Mouse (Mus musculus): ENCODE measurements around the gene Pde11a. TPM values are rescaled to one million over a fixed set of nuclear protein-coding genes. Genes with fewer than 3 reads are reported as not detected.

The Pde11a gene
- polyA plus RNA-seq, 1 experiment, result not detected

DNA sequence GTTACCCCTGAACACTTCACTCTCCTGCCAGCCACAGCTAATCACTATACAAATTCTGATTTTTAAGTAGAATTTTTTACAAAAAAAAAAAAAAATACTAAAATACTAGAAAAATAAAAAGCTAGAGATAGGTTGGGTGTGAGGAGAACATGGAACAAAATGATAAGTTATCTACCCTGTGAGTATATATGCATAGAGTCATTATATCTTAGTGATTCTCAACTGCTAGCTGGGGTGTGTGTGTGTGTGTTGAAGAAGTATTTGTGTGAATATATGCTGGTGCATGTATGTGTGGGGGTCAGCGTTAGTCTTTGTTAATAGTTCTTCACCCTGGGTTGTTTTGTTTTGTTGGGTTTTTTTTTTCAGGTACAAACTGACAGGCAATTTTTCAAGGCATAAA is 69.1 kb downstream of the Pde11a start:
- no peak overlapping the region for H3K4me2 ChIP-seq (ENCODE audit: low read depth)
- no peaks in the 10 kb centered on the region for H3K27me3 ChIP-seq (ENCODE audit: control insufficient read depth, insufficient read depth, insufficient read length)
- H3K36me3 ChIP-seq (ENCODE audit: control insufficient read depth, insufficient read depth), result no peaks in the 10 kb centered on the region
- TF ChIP-seq POLR2AphosphoS2 (IDR thresholded peaks at IDR 0.05; ENCODE audit: insufficient read length, low read depth) (no peak), TCF12 (IDR thresholded peaks at IDR 0.05; ENCODE audit: insufficient read depth, poor library complexity, severe bottlenecking) (no peak), CEBPB (IDR thresholded peaks at IDR 0.05; ENCODE audit: insufficient read depth, poor library complexity, severe bottlenecking) (no peak), REST (IDR thresholded peaks at IDR 0.05; ENCODE audit: insufficient read depth, insufficient read length) (no peak), MYOD1 (IDR thresholded peaks at IDR 0.05; ENCODE audit: control insufficient read depth in 1 of 3, insufficient read length in 2 of 3, low read depth in 2 of 3) (no peak), SRF (IDR thresholded peaks at IDR 0.05; ENCODE audit: control insufficient read depth, insufficient read length, low read depth) (no peak), E2F4 (IDR thresholded peaks at IDR 0.05; ENCODE audit: insufficient read depth) (no peak), MAX (IDR thresholded peaks at IDR 0.05; ENCODE audit: low read depth) (no peak), POLR2A (IDR thresholded peaks at IDR 0.05; ENCODE audit: insufficient read length, low read depth) (no peak)
- no peaks in the 10 kb centered on the region for H3K79me2 ChIP-seq (ENCODE audit: control insufficient read depth, insufficient read depth)
- no peak overlapping the region for H3ac ChIP-seq (ENCODE audit: control insufficient read depth, insufficient read length)
- no peak overlapping the region for H3K4me3 ChIP-seq

DNA sequence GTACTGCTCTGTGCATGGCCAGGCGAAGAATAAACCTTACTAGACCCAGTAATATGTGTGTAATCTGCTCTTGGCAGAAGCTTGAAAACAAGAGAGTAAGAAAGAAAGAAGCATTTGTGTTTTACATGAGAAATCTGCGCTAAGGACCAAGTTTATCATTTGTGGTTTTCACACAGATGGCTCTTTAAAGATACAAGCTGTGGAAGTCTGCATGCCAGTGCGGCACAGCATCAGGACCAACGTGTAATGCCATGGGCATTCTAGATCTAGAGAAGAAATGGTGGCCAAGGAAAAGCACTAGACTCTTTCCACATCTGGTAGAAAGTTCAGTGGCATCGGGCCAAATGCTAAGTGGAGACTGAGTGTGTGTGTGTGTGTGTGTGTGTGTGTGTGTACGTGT is 71.2 kb downstream of the Pde11a start:
- Histone ChIP-seq H3K79me2 (ENCODE audit: control insufficient read depth, insufficient read depth) (no peaks in the 10 kb centered on the region), H3K27me3 (ENCODE audit: control insufficient read depth, insufficient read depth, insufficient read length) (no peaks in the 10 kb centered on the region), H3K4me3 (no peak overlapping the region), H3ac (ENCODE audit: control insufficient read depth, insufficient read length) (no peak overlapping the region), H3K36me3 (ENCODE audit: control insufficient read depth, insufficient read depth) (no peaks in the 10 kb centered on the region), H3K4me2 (ENCODE audit: low read depth) (no peak overlapping the region)
- TF ChIP-seq REST (IDR thresholded peaks at IDR 0.05; ENCODE audit: insufficient read depth, insufficient read length) (no peak), E2F4 (IDR thresholded peaks at IDR 0.05; ENCODE audit: insufficient read depth) (no peak), MAX (IDR thresholded peaks at IDR 0.05; ENCODE audit: low read depth) (no peak), MYOD1 (IDR thresholded peaks at IDR 0.05; ENCODE audit: control insufficient read depth in 1 of 3, insufficient read length in 2 of 3, low read depth in 2 of 3) (no peak), POLR2AphosphoS2 (IDR thresholded peaks at IDR 0.05; ENCODE audit: insufficient read length, low read depth) (no peak), POLR2A (IDR thresholded peaks at IDR 0.05; ENCODE audit: insufficient read length, low read depth) (no peak), TCF3 (IDR thresholded peaks at IDR 0.05; ENCODE audit: insufficient read length, low read depth) (no peak), MYOG (IDR thresholded peaks at IDR 0.05; ENCODE audit: control insufficient read depth in 1 of 3, insufficient read depth in 1 of 3, insufficient read length in 2 of 3, low read depth in 2 of 3) (no peak), SRF (IDR thresholded peaks at IDR 0.05; ENCODE audit: control insufficient read depth, insufficient read length, low read depth) (no peak), USF1 (IDR thresholded peaks at IDR 0.05; ENCODE audit: low read depth) (no peak), CEBPB (IDR thresholded peaks at IDR 0.05; ENCODE audit: insufficient read depth, poor library complexity, severe bottlenecking) (no peak), TCF12 (IDR thresholded peaks at IDR 0.05; ENCODE audit: insufficient read depth, poor library complexity, severe bottlenecking) (no peak)

DNA sequence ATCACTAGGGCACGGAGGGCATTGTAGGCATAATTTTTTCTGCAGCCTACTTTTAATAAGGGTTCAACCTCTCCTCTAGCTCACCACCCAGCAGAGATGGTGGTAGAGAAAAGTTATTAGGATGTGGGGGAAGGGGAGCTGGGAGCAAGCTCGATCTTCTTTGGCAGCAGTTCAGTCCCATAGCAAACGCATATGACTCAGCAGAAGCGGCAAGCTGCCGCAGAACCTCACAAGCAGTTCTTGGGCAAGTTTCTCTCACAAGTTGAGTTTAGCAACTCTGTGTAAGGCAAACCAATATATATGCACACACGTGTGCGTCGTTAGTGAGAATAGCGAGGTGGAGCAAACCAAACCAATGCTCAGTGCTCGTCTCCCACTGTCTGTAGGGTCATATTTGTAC is 72.0 kb downstream of the Pde11a start:
- Histone ChIP-seq H3K79me2 (ENCODE audit: control insufficient read depth, insufficient read depth) (no peaks in the 10 kb centered on the region), H3K4me2 (ENCODE audit: low read depth) (peak overlapping the region; percentile 42), H3K4me3 (no peak overlapping the region), H3ac (ENCODE audit: control insufficient read depth, insufficient read length) (no peak overlapping the region), H3K36me3 (ENCODE audit: control insufficient read depth, insufficient read depth) (no peaks in the 10 kb centered on the region), H3K27me3 (ENCODE audit: control insufficient read depth, insufficient read depth, insufficient read length) (no peaks in the 10 kb centered on the region)
- TF ChIP-seq MYOG (IDR thresholded peaks at IDR 0.05; ENCODE audit: control insufficient read depth in 1 of 3, insufficient read depth in 1 of 3, insufficient read length in 2 of 3, low read depth in 2 of 3) (no peak), SRF (IDR thresholded peaks at IDR 0.05; ENCODE audit: control insufficient read depth, insufficient read length, low read depth) (no peak), POLR2A (IDR thresholded peaks at IDR 0.05; ENCODE audit: insufficient read length, low read depth) (no peak), CEBPB (IDR thresholded peaks at IDR 0.05; ENCODE audit: insufficient read depth, poor library complexity, severe bottlenecking) (no peak)

DNA sequence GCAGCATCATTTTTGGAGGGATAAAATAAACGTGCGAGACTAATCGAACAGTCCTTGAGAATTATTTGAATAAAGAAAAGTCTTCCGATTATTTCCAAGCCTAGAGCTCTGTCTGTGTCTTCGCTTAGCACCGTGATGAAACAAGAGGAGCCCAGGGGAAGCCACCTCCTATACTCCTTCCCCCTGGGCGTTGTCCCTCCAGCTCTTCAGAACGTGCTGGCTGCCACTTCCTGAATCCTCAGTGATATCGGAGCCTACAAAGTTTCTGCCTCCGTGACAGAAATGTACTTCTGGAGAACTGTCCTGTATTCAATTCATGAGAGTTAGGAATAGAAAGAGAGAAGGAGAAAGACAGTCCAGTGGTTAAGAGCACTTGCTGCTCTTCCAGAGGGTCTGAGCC is 74.3 kb downstream of the Pde11a start:
- no peak for TF ChIP-seq MYOG (IDR thresholded peaks at IDR 0.05; ENCODE audit: control insufficient read depth in 1 of 3, insufficient read depth in 1 of 3, insufficient read length in 2 of 3, low read depth in 2 of 3)

DNA sequence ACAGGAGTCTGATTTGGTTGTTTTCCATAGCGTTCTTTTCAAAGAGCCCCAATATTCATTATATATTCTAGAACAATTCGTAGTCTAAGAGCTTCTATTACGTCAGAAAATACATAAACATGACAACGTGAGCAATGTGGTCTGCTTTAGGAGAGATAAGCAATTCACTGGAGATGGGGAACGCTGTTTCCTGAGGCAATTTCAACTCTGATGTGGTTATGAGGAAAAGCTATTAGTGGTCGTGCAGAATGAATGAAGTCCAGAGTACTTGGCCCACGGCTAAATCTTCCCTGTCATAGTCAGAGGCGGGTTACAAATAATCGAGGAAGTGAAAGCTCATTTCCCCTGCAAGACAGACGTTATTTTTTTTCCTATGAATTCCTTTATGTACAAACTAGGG is 75.9 kb downstream of the Pde11a start:
- Histone ChIP-seq H3K36me3 (ENCODE audit: control insufficient read depth, insufficient read depth) (no peaks in the 10 kb centered on the region), H3K27me3 (ENCODE audit: control insufficient read depth, insufficient read depth, insufficient read length) (no peaks in the 10 kb centered on the region), H3ac (ENCODE audit: control insufficient read depth, insufficient read length) (no peak overlapping the region), H3K4me2 (ENCODE audit: low read depth) (peak overlapping the region; percentile 12), H3K4me3 (no peak overlapping the region), H3K79me2 (ENCODE audit: control insufficient read depth, insufficient read depth) (no peaks in the 10 kb centered on the region)
- TF ChIP-seq MYOD1 (IDR thresholded peaks at IDR 0.05; ENCODE audit: control insufficient read depth in 1 of 3, insufficient read length in 2 of 3, low read depth in 2 of 3) (no peak), CEBPB (IDR thresholded peaks at IDR 0.05; ENCODE audit: insufficient read depth, poor library complexity, severe bottlenecking) (no peak), E2F4 (IDR thresholded peaks at IDR 0.05; ENCODE audit: insufficient read depth) (no peak), MYOG (IDR thresholded peaks at IDR 0.05; ENCODE audit: control insufficient read depth in 1 of 3, insufficient read depth in 1 of 3, insufficient read length in 2 of 3, low read depth in 2 of 3) (no peak), POLR2AphosphoS2 (IDR thresholded peaks at IDR 0.05; ENCODE audit: insufficient read length, low read depth) (no peak), TCF12 (IDR thresholded peaks at IDR 0.05; ENCODE audit: insufficient read depth, poor library complexity, severe bottlenecking) (no peak), POLR2A (IDR thresholded peaks at IDR 0.05; ENCODE audit: insufficient read length, low read depth) (no peak), REST (IDR thresholded peaks at IDR 0.05; ENCODE audit: insufficient read depth, insufficient read length) (no peak)

More for the DNA sequence above, 74.3 kb downstream of the Pde11a start:
- Histone ChIP-seq H3K4me3 (no peak overlapping the region), H3K36me3 (ENCODE audit: control insufficient read depth, insufficient read depth) (no peaks in the 10 kb centered on the region), H3K79me2 (ENCODE audit: control insufficient read depth, insufficient read depth) (no peaks in the 10 kb centered on the region), H3K27me3 (ENCODE audit: control insufficient read depth, insufficient read depth, insufficient read length) (no peaks in the 10 kb centered on the region), H3ac (ENCODE audit: control insufficient read depth, insufficient read length) (no peak overlapping the region), H3K4me2 (ENCODE audit: low read depth) (no peak overlapping the region)
